Mouse (Mus musculus) erythroblast, embryonic 14.5 days (primary cell): ENCODE measurements around the gene Sik1.

Source experiments
- GATA1 ChIP-seq: IDR thresholded peaks from 2 replicates; pipeline ENCODE4 v1.6.1; 2012; ENCODE audit warnings: low read length, inconsistent platforms, mixed read lengths
- TAL1 ChIP-seq: IDR thresholded peaks from 3 replicates; pipeline ENCODE4 v1.6.1; 2012; ENCODE audit warnings: low read length, inconsistent platforms, mixed read lengths

GRCm38 (mm10) chr17:31830506-31831075, 25.0 kb downstream of the Sik1 start:
- TF ChIP-seq GATA1 (no peak), TAL1 (no peak)
